Mouse (Mus musculus) spleen, postnatal 14 days (tissue): ENCODE data around the gene Mettl21a.
A peak's percentile ranks its signal among the peaks of the same experiment; 100 is the strongest.
"Not testable (repeated sequence)": the region's sequence is repeated elsewhere in the genome, so short reads cannot be mapped to it uniquely, and the experiment has no call there.

Experiments used
- DNase-seq, 2 experiments: peaks; one replicate each; pipeline ENCODE4 v3.0.0; 2021 to 2022; ENCODE audit warnings: low spot score in 2 of 2

Gene Mettl21a

GRCm38 (mm10) chr1:64616881-64617714 lies at the start of gene Mettl21a:
TSS of gene Mettl21a (minus strand) at chr1:64617242.
- peak; percentile 60 to 61 for DNase-seq

- DNase-seq, result no peak
Observed at GRCm38 (mm10) chr1:64658876-64659275, 41.8 kb upstream of the Mettl21a start.

GRCm38 (mm10) chr1:64656423-64657129 lies 39.5 kb upstream of the Mettl21a start:
- DNase-seq, result no peak

GRCm38 (mm10) chr1:64655415-64655814 lies 38.4 kb upstream of the Mettl21a start:
- DNase-seq, result no peak

GRCm38 (mm10) chr1:64653701-64654100 lies 36.7 kb upstream of the Mettl21a start:
- no peak for DNase-seq

- DNase-seq, result no peak
Observed at GRCm38 (mm10) chr1:64649362-64650124, 32.5 kb upstream of the Mettl21a start.

- DNase-seq, result no peak
Observed at GRCm38 (mm10) chr1:64644513-64644912, 27.5 kb upstream of the Mettl21a start.

GRCm38 (mm10) chr1:64642541-64642940 lies 25.5 kb upstream of the Mettl21a start:
- not testable (repeated sequence) for DNase-seq

GRCm38 (mm10) chr1:64641069-64641468 lies 24.0 kb upstream of the Mettl21a start:
- DNase-seq, result no peak

- no peak for DNase-seq
Observed at GRCm38 (mm10) chr1:64639279-64639678, 22.2 kb upstream of the Mettl21a start.

- no peak for DNase-seq
Observed at GRCm38 (mm10) chr1:64635624-64636023, 18.6 kb upstream of the Mettl21a start.

- no peak for DNase-seq
Observed at GRCm38 (mm10) chr1:64633237-64633636, 16.2 kb upstream of the Mettl21a start.

- DNase-seq, result no peak
Observed at GRCm38 (mm10) chr1:64631526-64631925, 14.5 kb upstream of the Mettl21a start.

GRCm38 (mm10) chr1:64625214-64625613 lies 8.2 kb upstream of the Mettl21a start:
- no peak for DNase-seq

GRCm38 (mm10) chr1:64623558-64624435 lies 6.8 kb upstream of the Mettl21a start:
- no peak for DNase-seq

GRCm38 (mm10) chr1:64621116-64621515 lies 4.1 kb upstream of the Mettl21a start:
- DNase-seq, result no peak

GRCm38 (mm10) chr1:64618226-64618625 lies 1.2 kb upstream of the Mettl21a start:
- no peak for DNase-seq

GRCm38 (mm10) chr1:64617715-64617984 lies 608 bp upstream of the Mettl21a start:
- DNase-seq, result peak; percentile 57 to 72

GRCm38 (mm10) chr1:64616531-64616880 lies 536 bp downstream of the Mettl21a start:
- DNase-seq, result no peak

GRCm38 (mm10) chr1:64616076-64616475 lies 966 bp downstream of the Mettl21a start:
- DNase-seq, result no peak

GRCm38 (mm10) chr1:64615531-64615991 lies 1.5 kb downstream of the Mettl21a start:
- no peak for DNase-seq
